Mouse (Mus musculus) kidney, embryonic 14.5 days (tissue): ENCODE data around the gene BC030870. TPM values are rescaled to one million over a fixed set of nuclear protein-coding genes. Genes with fewer than 3 reads are reported as not detected.

Experiments
- ATAC-seq: fragments of 200-750 bp; cut with Nextera tagmentation; 2 replicates; pipeline ENCODE4 v1.8.0; 2017; ENCODE audit warnings: moderate number of reproducible peaks, mild to moderate bottlenecking, moderate TSS enrichment, moderate library complexity; ENCODE audit not compliant: low FRiP score, low TSS enrichment
- H3K27ac ChIP-seq: fragments of 300-500 bp; sonication (generic); 2 replicates; pipeline ENCODE4 v1.5.1; 2014; ENCODE audit warnings: low read depth, mild to moderate bottlenecking, low read length, moderate library complexity, mixed read lengths
- H3K27me3 ChIP-seq: fragments of 300-500 bp; sonication (generic); 2 replicates; pipeline ENCODE4 v1.6.1; 2014; ENCODE audit warnings: mild to moderate bottlenecking, low read length; ENCODE audit not compliant: control insufficient read depth, insufficient read depth
- H3K36me3 ChIP-seq: fragments of 300-500 bp; sonication (generic); 2 replicates; pipeline ENCODE4 v1.6.1; 2014; ENCODE audit warnings: low read length, mixed read lengths; ENCODE audit not compliant: control insufficient read depth, insufficient read depth
- H3K4me1 ChIP-seq: fragments of 300-500 bp; sonication (generic); 2 replicates; pipeline ENCODE4 v1.6.1; 2014; ENCODE audit warnings: low read length, mixed read lengths; ENCODE audit not compliant: control insufficient read depth, insufficient read depth
- H3K4me2 ChIP-seq: fragments of 300-500 bp; sonication (generic); replicated peaks from 2 replicates; pipeline ENCODE4 v1.6.1; 2014; ENCODE audit warnings: low read depth, mild to moderate bottlenecking, low read length
- H3K4me3 ChIP-seq: fragments of 300-500 bp; sonication (generic); 2 replicates; pipeline ENCODE4 v1.5.1; 2014; ENCODE audit warnings: mild to moderate bottlenecking, low read length
- H3K9ac ChIP-seq: fragments of 300-500 bp; sonication (generic); 2 replicates; pipeline ENCODE4 v1.6.1; 2014; ENCODE audit warnings: low read depth, mild to moderate bottlenecking, low read length, moderate library complexity
- H3K9me3 ChIP-seq: fragments of 300-500 bp; sonication (generic); 2 replicates; pipeline ENCODE4 v1.6.1; 2016; ENCODE audit warnings: low read length; ENCODE audit not compliant: control insufficient read depth
- WGBS: fragments of 180-500 bp; shearing (Covaris S2); extraction: QIAGEN DNeasy Blood & Tissue Kit; methylation state at CpG from one replicate; pipeline ENCODE4 v1.1.7; 2014; 5-methylcytosine and 5-hydroxymethylcytosine counted together
- polyA plus RNA-seq: library from polyadenylated mRNA; unstranded; fragments of >200 nt; fragmentation: Nextera tagmentation; extraction: Ambion mirVana; gene quantifications from 2 replicates; pipeline ENCODE4 v1.2.1, GENCODE M21; 2014

Gene BC030870
- polyA plus RNA-seq, 1 experiment from 2014 or later, result 0.32 TPM

- 89% methylated on average over 12 of the region's 12 CpGs for WGBS
- H3K4me3 ChIP-seq, result no peak overlapping the region
- no peaks in the 10 kb centered on the region for H3K27me3 ChIP-seq
- no peak for ATAC-seq
- H3K4me2 ChIP-seq, result no peak overlapping the region
- H3K9me3 ChIP-seq, result no peaks in the 10 kb centered on the region
- H3K36me3 ChIP-seq, result no peaks in the 10 kb centered on the region
- no peaks in the 10 kb centered on the region; the same call in 1 of the 2 replicates for H3K4me1 ChIP-seq
- no peak overlapping the region for H3K27ac ChIP-seq
- H3K9ac ChIP-seq, result no peak overlapping the region
These were observed 41.2 kb downstream of the BC030870 start for GRCm38 (mm10) chr8:65088120-65088519.

DNA sequence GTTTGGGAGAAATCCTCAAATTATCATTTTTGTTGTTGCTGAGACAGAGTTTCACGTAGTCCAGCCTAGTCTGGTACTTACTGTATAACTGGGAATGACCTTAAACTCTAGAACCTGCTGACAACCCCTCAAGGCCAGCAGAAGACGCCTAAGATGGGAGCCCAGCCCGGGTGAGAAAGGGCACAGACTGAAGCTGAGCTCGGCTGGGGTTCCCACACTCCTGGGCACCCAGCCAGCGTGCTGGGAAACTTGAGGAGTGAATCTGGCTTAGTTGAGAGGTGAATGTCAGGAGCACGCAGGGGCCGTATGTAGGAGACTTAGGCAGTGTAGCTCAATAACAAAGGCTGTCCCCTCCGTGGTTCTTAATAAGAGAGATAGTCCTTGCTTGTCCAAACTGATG lies 41.7 kb downstream of the BC030870 start:
- H3K36me3 ChIP-seq, result no peaks in the 10 kb centered on the region
- H3K4me3 ChIP-seq, result no peak overlapping the region
- no peak overlapping the region for H3K9ac ChIP-seq
- no peaks in the 10 kb centered on the region for H3K27me3 ChIP-seq
- H3K9me3 ChIP-seq, result no peaks in the 10 kb centered on the region
- WGBS, result 74% methylated on average over 8 of the region's 8 CpGs
- no peaks in the 10 kb centered on the region; the same call in 1 of the 2 replicates for H3K4me1 ChIP-seq
- no peak overlapping the region for H3K4me2 ChIP-seq
- no peak overlapping the region for H3K27ac ChIP-seq
- ATAC-seq, result no peak

DNA sequence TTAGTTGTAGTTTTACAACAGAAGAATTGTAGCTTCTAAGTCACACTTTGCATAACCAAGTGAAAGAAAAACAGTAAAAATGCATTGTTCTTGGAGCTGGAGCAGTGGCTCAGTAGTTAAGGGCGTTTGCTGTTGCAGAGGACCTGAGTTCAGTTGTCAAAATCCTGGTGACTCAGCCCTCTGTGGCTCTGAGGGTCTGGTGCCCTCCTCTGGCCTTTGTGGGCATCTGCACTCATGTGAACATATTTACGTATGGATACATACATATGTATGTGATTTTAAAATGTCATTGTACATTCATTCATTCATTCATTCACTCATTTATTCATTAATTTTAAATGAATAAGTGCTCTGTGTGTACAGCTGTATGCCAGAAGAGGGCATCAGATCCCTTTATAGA lies 43.7 kb downstream of the BC030870 start:
- 78% methylated on average over 2 of the region's 2 CpGs for WGBS
- Histone ChIP-seq H3K9me3 (no peaks in the 10 kb centered on the region), H3K36me3 (no peaks in the 10 kb centered on the region), H3K4me3 (no peak overlapping the region), H3K27me3 (no peaks in the 10 kb centered on the region), H3K27ac (no peak overlapping the region), H3K9ac (no peak overlapping the region), H3K4me1 (no peaks in the 10 kb centered on the region), H3K4me2 (no peak overlapping the region)
- no peak for ATAC-seq

DNA sequence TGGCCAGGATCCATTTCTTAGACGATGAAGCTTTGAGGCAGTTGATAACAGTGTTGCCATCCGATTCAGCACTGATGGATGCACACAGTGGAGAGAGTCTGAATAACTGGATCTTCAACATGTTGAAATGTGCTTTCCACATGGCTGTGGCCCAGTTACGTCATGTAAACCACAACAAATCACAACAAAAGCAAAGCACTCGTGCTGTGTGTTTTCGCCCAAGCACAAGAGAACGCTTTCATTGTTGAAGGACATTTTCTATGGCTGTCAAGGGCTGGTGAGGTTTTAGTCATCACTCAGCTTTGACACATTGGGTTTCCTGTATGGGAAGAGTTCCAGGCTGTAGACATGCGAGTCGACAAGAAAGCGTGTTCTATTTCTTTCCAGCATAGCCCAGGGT lies 48.6 kb downstream of the BC030870 start:
- no peak overlapping the region for H3K27ac ChIP-seq
- H3K9me3 ChIP-seq, result no peaks in the 10 kb centered on the region
- 80% methylated on average over 9 of the region's 9 CpGs for WGBS
- no peak overlapping the region for H3K4me2 ChIP-seq
- H3K4me1 ChIP-seq, result no peaks in the 10 kb centered on the region
- no peak overlapping the region for H3K9ac ChIP-seq
- no peak overlapping the region for H3K4me3 ChIP-seq
- no peaks in the 10 kb centered on the region for H3K36me3 ChIP-seq
- ATAC-seq, result no peak
- no peaks in the 10 kb centered on the region for H3K27me3 ChIP-seq

DNA sequence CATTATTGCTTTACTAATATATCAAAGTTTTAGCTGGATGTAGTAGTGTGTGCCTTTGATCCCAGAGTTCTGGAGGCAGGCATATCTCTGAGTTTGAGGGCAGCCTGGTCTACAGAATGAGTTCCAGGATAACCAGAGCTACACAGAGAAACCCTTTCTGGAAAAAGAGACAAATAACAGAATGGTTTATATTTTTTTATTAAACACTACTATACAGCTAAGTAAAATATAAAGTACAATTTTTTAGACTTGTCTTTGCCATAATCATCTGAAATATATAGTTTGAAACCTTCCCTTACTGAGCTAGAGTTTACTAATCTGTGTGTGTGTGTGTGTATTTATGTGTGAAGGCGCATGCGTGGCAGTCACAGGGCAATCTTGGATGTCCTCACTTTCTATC lies 54.6 kb downstream of the BC030870 start, which contains the start of gene Gm10663:
TSS of gene Gm10663 (plus strand) at position 301 of the 400 bp plus-strand sequence.
- no peak within 1 kb of the TSS for H3K4me3 ChIP-seq
- WGBS, result 96% methylated on average over 2 of the region's 2 CpGs
- no peaks in the 10 kb centered on the region for H3K27me3 ChIP-seq
- H3K4me2 ChIP-seq, result no peak within 1 kb of the TSS
- ATAC-seq, result no peak
- no peak within 1 kb of the TSS for H3K27ac ChIP-seq
- H3K9me3 ChIP-seq, result no peaks in the 10 kb centered on the region
- no peaks in the 10 kb centered on the region for H3K36me3 ChIP-seq
- no peaks in the 10 kb centered on the region for H3K4me1 ChIP-seq
- H3K9ac ChIP-seq, result no peak within 1 kb of the TSS

DNA sequence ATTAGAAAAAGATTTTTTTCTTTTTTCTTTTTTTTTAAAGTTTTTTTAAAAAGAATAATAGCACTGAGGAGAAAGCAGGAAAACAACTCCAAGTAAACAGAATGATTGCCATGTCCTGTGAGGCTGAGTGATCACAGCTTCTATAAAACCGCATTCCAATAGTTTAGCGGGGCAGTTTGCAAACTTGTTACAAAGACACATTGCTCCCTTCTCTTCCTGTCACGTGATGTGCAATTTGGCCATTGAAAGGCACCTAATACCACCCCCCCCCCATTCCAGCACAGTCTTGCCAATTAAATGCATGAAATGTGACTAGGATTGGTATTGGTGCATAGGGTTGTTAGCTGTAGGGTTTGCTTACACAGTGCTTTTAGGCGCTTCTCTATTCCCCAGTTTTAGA lies 58.4 kb downstream of the BC030870 start:
- Histone ChIP-seq H3K4me1 (no peaks in the 10 kb centered on the region), H3K9me3 (no peaks in the 10 kb centered on the region), H3K36me3 (no peaks in the 10 kb centered on the region), H3K27me3 (no peaks in the 10 kb centered on the region), H3K4me2 (no peak overlapping the region), H3K9ac (no peak overlapping the region), H3K4me3 (no peak overlapping the region), H3K27ac (no peak overlapping the region)
- no peak for ATAC-seq
- 29% methylated on average over 4 of the region's 4 CpGs for WGBS

GRCm38 (mm10) chr8:65068473-65068819 lies 60.9 kb downstream of the BC030870 start:
- 83% methylated on average over 4 of the region's 4 CpGs for WGBS
- H3K9ac ChIP-seq, result no peak overlapping the region
- no peaks in the 10 kb centered on the region for H3K4me1 ChIP-seq
- H3K27me3 ChIP-seq, result no peaks in the 10 kb centered on the region
- H3K4me2 ChIP-seq, result no peak overlapping the region
- no peaks in the 10 kb centered on the region for H3K36me3 ChIP-seq
- H3K9me3 ChIP-seq, result no peaks in the 10 kb centered on the region
- H3K4me3 ChIP-seq, result no peak overlapping the region
- H3K27ac ChIP-seq, result no peak overlapping the region
- ATAC-seq, result no peak

- no peak overlapping the region for H3K9ac ChIP-seq
- no peaks in the 10 kb centered on the region for H3K27me3 ChIP-seq
- H3K36me3 ChIP-seq, result no peaks in the 10 kb centered on the region
- H3K9me3 ChIP-seq, result no peaks in the 10 kb centered on the region
- no peaks in the 10 kb centered on the region for H3K4me1 ChIP-seq
- ATAC-seq, result no peak
- no peak overlapping the region for H3K4me3 ChIP-seq
- no peak overlapping the region for H3K27ac ChIP-seq
- H3K4me2 ChIP-seq, result no peak overlapping the region
- WGBS, result 23% methylated on average over 10 of the region's 10 CpGs
These were observed 61.5 kb downstream of the BC030870 start for GRCm38 (mm10) chr8:65067694-65068472.

- 92% methylated on average over 4 of the region's 4 CpGs for WGBS
- ATAC-seq, result no peak
These were observed 62.3 kb downstream of the BC030870 start for GRCm38 (mm10) chr8:65067031-65067430.

More at GRCm38 (mm10) chr8:65067031-65067430, 62.3 kb downstream of the BC030870 start:
- Histone ChIP-seq H3K27ac (no peak overlapping the region), H3K9ac (no peak overlapping the region), H3K27me3 (no peaks in the 10 kb centered on the region), H3K4me3 (no peak overlapping the region), H3K4me2 (no peak overlapping the region), H3K4me1 (no peaks in the 10 kb centered on the region), H3K9me3 (no peaks in the 10 kb centered on the region), H3K36me3 (no peaks in the 10 kb centered on the region)
